Mouse (Mus musculus): ENCODE results near the gene Podxl2. TPM values are rescaled to one million over a fixed set of nuclear protein-coding genes. Genes with fewer than 3 reads are reported as not detected.

Podxl2 gene
- total RNA-seq, 2 experiments from 2014 or later: not detected

DNA sequence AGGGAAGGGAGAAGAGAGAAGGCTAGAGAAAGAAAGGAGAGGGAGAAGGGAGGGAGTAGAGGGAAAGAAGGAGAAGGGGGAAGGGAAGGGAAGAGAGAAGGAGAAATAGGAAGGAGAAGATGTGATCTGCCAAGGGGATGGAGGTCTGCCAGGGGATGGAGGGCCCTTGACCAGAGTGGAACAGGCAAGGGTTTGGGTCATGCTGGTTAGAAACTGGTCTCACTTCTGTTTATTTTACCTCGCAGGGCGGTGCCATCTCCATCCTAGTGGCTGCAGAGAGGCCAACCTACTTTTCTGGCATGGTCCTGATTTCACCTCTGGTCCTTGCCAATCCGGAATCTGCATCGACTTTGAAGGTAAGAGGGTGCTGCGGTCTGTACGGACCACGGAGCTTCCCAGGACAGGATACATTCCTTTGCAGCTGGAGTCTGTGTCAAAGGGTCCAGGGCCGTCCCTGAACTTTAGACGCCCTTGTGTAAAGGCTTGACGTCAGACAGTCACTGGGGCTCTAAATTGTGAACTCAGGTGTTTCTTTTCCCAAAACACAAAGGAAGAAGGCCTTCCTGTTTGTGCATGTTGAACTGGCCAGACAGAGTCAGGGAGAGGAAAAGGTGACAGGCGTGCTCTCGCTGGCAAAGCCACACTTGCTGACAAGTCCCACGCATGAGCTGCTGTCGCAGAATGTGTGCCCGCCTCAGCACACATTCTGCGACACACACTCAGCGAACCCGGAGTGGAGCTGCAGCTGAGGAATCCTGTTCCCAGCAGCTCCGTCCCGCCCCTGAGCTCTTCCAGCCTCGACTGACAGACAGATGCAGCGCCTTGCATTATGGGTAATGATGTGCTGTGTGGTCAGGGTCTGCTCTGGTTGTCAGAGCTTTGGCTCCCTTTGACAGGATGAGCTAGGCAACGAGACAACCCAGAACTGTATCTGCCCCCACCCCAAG, 65.5 kb downstream of the Podxl2 start:
- 0 out of 2 replicates have a peak, but pooled peaks have one; percentile 21 for ATAC-seq (replicated peaks; ENCODE audit: poor library complexity, severe bottlenecking)

DNA sequence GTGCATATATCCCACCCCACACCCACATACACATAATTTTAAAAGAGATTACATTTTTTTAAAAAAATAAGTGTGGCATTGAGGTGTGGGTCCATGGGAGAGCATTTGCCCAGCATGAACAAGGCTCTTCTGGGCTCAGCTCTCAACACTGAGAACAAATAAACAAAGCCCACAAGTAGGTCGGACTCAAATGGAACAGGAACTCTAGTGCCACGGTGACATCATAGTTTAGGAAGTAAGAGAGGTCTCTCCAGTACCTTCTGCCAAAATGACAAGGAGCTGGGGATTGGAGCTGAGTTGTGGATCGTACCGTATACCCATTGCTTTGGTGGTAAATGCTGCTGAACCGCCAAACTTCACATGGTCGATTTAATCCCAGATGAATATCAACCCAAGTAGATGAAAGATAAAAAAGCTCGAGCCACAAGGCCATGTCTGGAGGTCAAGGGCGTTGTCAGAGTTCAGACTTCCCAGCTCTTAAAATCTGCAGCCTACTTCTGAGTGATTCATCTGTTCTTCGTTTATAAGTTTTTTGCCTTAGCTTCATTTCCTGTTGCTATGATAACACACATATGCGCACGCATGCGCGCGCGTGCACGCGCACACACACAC, 69.8 kb downstream of the Podxl2 start:
- no peak for ATAC-seq (replicated peaks; ENCODE audit: poor library complexity, severe bottlenecking)

GRCm38 (mm10) chr6:88803957-88804695, 70.7 kb downstream of the Podxl2 start:
- ATAC-seq (replicated peaks; ENCODE audit: poor library complexity, severe bottlenecking): no peak

- no peak for ATAC-seq (replicated peaks; ENCODE audit: poor library complexity, severe bottlenecking)
Observed at GRCm38 (mm10) chr6:88803051-88803450, 71.8 kb downstream of the Podxl2 start.

DNA sequence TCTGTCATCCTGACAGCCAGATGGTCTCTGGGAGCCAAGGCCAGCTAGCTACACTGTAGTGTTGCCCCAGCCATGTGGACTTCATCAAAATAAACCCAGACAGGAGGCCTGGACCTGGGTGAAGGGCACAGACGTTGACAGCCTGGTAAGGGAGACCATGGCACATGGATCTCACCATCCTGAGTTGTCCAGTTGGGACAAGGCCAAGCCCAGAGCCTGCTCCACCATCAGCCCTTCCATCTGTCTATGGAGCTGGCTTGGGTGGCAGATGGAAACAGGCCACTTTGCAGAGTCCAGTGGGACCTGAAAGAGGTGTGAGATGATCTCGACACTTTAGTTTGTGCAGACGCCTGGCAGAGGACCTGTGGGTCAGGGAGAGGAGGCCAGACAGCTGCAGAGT, 74.1 kb downstream of the Podxl2 start:
- no peak for ATAC-seq (replicated peaks; ENCODE audit: poor library complexity, severe bottlenecking)

DNA sequence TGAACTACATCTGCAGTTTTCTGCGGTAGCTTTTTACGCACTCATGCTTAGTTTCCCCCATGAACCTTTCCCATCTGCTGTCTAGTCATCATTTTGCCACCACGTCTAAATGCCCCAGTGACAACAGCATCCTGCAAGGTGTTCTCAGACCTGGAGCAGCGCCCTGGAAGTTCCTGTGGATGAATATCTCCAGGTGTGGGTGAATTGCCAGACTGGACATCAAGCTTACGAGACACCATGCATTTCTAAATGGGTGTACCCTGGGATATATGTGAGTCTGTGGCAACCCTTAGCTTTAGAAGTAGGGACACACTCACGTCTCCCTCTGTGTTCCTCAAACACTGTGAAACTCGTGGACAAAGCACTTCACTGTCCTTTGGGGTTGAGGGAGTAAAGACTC, 74.7 kb downstream of the Podxl2 start:
- ATAC-seq (replicated peaks; ENCODE audit: poor library complexity, severe bottlenecking): no peak

- no peak for ATAC-seq (replicated peaks; ENCODE audit: poor library complexity, severe bottlenecking)
Observed at GRCm38 (mm10) chr6:88794561-88794971, 80.3 kb downstream of the Podxl2 start.

GRCm38 (mm10) chr6:88793872-88794271, 81.0 kb downstream of the Podxl2 start:
- ATAC-seq (replicated peaks; ENCODE audit: poor library complexity, severe bottlenecking): no peak

DNA sequence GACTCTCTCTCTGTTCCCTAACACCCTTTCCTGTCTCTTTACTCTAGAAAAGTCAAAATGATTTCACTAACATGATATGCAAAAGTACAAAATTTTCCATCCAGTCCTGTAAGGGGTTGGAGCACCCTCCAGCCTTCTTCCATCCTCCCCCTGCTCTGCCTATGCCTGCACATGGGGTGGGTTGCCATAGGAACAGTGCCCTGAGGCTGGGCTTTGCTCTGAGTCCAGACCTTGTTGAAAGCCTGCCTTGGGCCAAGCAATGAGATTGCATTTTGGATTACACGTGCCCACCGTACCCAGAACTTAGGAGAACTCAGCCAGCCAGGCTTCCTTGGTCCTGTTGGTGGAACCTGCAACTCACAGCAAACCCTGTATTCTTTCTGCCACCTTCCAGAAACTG, 81.6 kb downstream of the Podxl2 start:
- ATAC-seq (replicated peaks; ENCODE audit: poor library complexity, severe bottlenecking): no peak

Other genes with a start within 250 kb of the Podxl2 start
- gene Kbtbd12, start 237.1 kb downstream of the Podxl2 start, total RNA-seq (2014; fragmentation: Nextera tagmentation): not detected in 2 replicates
- 0.05 and 1.1 TPM in 2 replicates for gene Kbtbd12, start 237.1 kb downstream of the Podxl2 start, total RNA-seq (2017)
- 0.99 TPM in 1 of 2 replicates, not detected in the other for gene Mgll, start 150.6 kb downstream of the Podxl2 start, total RNA-seq (2014; fragmentation: Nextera tagmentation)
- 0.26 and 2.0 TPM in 2 replicates for gene Mgll, start 150.6 kb downstream of the Podxl2 start, total RNA-seq (2017)
- gene Abtb1, start 33.1 kb downstream of the Podxl2 start, total RNA-seq (2014; fragmentation: Nextera tagmentation): 19.7 and 21.6 TPM in 2 replicates
- gene Abtb1, start 33.1 kb downstream of the Podxl2 start, total RNA-seq (2017): 22.3 and 35.6 TPM in 2 replicates
- gene Mcm2, start 23.7 kb upstream of the Podxl2 start, total RNA-seq (2014; fragmentation: Nextera tagmentation): 148 and 183 TPM in 2 replicates
- 153 and 168 TPM in 2 replicates for gene Mcm2, start 23.7 kb upstream of the Podxl2 start, total RNA-seq (2017)
- gene Tpra1, start 27.2 kb upstream of the Podxl2 start, total RNA-seq (2014; fragmentation: Nextera tagmentation): 25.1 and 62.6 TPM in 2 replicates
- 28.7 and 30.9 TPM in 2 replicates for gene Tpra1, start 27.2 kb upstream of the Podxl2 start, total RNA-seq (2017)

All from granulocyte monocyte progenitor cell, adult 5-6 weeks (primary cell).